Mouse (Mus musculus): ENCODE measurements around the gene Lmod3.

- TF ChIP-seq CTCF (IDR thresholded peaks at IDR 0.05; ENCODE audit: low read depth), result no peak
- no peak for TF ChIP-seq EP300 (IDR thresholded peaks at IDR 0.05; ENCODE audit: low read depth)
Measured at GRCm38 (mm10) chr6:97269596-97269995, 17.0 kb upstream of the Lmod3 start.

Data from liver, embryonic 14.5 days (tissue).